Mouse (Mus musculus): ENCODE measurements around the gene Ucp2.
A peak's percentile ranks its signal among the peaks of the same experiment; 100 is the strongest.
"Not testable (repeated sequence)": the region's sequence is repeated elsewhere in the genome, so short reads cannot be mapped to it uniquely, and the experiment has no call there.

Ucp2 gene

DNA sequence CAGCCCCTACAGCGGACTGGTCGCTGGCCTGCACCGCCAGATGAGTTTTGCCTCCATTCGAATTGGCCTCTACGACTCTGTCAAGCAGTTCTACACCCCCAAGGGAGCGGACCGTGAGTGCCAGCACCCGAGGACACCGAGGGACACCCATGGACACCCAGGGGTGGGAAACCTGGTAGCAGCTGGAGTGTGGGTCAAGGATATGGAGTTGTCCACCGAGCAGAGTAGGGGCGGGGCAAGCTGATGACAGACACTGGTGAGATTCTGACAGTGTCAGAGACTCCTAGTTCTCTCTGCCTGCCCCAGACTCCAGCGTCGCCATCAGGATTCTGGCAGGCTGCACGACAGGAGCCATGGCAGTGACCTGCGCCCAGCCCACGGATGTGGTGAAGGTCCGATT, 13.0 kb upstream of the Ucp2 start:
- DNase-seq, result no peak

DNA sequence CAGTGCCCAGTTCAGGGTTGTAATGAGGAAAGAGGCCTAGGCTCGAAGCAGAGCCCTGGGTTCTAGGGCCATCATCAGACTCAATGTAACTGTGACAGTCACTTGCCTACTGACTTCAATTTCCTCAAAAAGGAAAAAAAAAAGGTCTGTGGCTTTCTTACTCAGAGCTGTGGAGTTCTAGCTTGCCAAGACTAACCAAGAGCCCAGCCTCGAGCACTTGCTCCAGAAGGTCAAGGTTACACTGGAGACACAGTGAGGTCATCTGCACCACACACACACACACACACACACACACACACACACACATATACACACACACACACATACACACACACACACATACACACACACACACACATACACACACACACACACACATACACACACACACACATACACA, 11.1 kb upstream of the Ucp2 start:
- DNase-seq, result not testable (repeated sequence)

DNA sequence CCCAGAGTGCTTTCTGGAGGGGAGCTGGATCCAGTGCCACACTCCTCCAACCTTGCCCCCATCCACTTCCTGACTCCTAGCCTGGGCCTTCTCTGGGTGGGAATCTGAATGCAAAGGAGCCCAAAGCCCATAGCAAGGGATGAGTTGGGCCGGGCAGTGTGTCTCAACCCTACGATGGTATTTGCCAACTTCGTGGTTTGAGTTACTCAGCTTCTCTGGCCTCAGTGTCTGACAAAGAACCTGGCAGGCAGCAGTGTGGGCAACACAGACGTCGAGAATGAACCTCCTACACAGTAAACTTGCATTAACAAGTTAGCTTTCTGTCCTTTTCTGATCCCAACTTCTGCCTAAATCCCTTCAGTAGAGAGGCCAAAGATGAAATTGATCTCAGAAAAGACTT, 8.6 kb upstream of the Ucp2 start:
- no peak for DNase-seq

DNA sequence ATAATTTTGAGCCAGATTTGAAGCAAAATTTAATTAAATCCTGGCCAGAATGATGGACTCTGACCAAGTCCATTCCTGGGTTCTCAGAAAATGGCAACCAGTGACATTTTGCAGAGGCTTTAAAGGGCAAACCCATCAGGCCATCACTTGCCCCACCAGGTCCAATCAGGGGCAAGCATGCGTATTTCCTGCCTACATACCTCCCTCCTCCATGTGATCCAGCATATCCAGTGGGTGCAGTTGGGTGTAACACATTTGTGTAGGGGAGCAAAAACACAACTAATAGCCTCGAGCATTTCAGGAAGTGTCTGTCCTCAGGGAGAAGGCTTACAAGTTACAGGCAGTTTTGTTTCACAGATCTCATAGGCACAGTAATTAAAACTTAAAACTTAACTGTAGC, 5.8 kb upstream of the Ucp2 start:
- DNase-seq, result no peak

DNA sequence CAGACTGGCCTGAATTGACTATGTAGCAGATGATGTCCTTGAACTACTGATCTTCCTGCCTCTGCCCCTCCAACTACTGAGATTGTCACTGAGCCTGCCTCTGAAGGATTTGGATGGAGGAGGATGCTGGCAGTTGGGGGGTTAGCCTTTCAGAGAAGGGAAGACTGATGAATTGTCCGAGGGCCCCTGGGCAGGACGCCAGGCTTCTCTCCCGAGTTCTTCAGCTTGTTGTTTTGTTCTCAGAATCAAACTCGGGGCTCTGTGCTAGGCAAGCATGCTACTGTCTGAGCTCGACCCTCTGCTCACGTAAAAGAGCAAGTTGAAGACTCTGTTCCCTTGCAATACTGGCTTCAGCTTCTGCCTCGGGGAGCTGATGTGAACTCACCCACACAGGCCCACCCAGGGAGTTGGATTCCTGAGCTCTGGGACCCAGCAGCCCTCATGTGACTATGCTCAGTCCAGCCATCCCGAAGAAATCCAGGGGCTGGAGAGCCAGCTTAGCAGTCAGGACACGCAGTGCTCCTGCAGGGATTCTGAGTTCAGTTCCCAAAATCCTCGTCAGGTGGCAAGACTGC, 4.6 kb upstream of the Ucp2 start:
- no peak for DNase-seq

DNA sequence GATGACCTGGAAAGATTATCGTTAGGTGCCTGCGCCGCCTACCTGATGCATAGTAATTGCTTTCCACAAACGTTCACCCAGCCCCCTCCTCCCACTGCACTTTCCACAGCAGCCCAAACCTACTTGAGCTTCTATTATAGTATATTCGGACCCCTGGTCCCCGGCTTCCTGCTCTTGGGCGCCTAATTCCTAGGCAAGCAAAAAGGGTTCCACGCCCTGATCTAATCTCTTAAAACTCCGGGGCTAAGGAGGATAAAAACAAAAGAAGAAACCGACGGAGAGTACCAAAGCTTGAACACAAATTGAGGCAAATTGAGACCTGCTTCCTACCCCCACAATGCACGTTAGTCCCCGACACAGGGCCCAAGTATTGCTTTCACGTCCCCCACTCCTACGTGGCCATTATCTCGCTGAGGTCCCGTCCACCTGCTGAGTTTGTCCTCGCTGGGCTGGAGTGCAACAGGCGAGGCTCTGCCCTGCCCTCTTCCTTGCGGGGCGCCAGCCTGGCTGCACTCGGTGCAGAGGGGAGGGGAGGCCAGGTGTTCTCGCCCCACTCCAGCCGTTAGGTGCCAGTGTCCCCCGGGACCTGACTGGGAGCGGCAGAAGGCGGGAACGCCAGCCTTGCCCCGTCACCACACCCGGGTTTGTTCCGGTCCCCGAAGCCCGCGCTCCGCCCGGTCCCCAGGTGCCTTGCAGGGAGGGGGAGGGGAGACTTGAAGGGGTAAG, 583 bp upstream of the Ucp2 start:
- DNase-seq, result peak; percentile 22 to 41

DNA sequence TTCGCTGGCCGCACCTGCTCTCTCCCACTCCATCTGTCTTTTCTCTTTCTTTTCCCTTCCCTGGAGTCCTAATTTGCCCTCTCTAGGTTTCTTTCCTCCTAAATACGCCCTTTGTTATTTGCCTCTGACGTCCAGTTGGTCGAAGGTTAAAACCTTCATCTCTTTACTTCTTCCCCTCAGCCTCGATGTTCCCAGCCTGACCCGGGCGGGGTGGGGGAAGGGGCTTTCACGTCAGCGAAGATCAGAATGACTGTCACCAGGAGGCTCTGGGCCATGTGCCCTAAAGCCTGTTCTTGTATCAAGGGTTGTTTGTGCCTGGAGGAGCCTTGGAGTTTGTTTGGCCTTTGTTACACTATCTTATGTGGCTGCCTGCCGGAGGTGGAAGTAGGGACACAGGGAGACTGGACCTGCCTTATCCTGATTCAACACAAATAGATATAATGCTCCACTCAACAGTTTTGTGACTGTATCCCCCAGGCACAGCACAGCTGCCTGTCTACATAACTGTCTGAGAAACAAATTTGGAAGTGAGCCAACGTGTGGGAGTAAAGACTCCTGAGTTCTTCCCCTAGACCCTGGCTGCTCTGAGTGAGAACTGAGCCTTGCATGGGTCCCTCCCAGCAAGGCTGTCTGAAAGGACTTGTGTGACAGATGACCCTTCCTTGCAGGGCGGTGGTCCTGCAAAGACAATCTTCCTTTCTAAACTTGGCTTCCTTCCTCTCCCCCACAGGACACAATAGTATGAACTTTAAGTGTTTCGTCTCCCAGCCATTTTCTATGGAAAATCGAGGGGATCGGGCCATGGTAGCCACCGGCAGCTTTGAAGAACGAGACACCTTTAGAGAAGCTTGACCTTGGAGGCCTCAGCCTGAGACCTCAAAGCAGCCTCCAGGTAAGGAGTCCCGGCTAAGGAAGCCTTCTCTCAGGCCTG, 612 bp downstream of the Ucp2 start:
- DNase-seq, result peak; percentile 30 to 46

DNA sequence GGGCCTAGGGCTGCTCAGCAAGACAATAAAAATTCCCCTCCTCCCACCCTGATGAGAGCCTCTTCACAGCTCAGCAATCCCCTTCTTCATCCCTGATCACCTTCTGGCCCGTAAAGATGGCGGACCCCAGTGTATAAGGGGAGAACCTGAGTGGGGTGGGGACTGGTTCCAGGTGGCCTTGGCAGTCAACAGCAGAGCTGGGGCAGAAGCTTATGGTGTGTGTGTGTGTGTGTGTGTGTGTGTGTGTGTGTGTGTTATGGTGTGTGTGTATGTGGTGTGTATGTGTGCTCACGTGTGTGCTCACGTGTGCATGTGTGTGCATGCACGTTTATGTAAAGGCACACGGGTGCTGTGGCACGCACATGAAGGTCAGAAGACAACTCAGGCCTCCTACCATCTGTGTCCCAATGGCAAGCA, 1.3 kb downstream of the Ucp2 start:
- DNase-seq, result peak; percentile 26 to 37

DNA sequence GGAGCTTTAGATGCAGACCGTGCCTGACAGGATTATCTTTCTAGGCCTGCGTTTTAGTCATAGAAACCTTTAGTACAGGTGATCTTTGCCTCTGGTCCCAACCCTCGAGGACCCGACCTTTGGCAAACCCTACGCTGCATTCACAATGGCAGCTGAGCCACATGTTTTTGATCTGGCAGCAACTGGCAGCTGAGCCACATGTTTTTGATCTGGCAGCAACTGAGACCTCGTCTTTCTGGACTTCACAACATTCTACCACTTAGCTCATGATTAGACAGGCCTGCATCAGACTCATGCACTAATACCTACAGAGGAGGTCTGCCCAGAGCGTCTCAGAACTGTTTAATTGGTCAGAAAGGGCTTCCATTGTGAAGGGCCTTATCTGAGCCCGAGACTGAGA, 1.9 kb downstream of the Ucp2 start:
- no peak for DNase-seq

DNA sequence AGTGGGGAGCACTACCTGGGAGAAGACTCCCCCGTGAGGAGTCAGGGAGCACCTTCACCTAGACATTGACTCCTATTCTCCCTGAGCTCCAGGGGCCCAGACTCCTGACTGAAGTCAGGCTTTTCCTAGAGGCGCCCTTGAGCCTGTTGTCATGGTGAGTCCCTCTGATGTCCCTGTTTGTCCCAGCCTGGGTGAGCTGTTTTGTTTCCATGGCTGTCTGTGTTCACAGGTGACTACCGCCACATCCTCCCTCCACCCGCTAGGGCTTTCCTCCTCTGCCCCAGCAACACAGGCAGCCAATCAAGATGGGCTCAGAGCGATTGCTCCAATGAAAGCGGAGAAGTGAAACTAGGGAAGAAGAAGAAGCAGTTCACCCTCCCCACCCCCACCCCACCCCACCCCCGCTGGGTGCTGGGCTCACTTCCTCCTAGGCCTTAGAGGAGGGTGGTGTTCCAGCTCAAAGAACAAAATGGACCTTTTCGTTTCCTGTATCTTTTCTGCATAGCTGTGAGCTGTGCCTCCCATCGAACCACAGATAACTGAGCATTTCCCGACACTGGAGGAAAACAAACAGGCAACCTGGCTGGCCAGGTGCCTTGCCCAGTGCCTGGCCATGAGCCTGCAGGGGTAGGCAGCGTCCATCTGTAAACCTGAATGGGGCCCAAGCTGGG, 2.6 kb downstream of the Ucp2 start:
- peak; percentile 71 to 84 for DNase-seq

DNA sequence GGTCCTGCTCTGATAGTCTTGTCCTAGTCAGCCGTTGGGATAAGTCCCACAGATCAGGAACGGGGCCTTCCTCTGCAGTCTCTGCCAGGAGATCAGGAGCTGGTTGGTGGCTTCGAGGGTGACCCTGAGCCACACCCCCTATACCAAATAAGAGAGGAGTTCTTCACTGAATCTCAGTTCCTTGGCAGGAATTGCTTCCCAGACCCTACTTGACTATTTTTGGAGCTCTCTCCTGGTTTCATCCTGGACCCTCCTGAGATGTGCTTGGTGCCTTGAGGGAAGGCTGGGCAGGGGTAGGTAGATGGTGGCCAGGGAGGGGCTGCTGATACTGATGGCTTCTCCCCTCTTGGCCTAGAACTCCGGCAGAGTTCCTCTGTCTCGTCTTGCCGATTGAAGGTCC, 3.2 kb downstream of the Ucp2 start:
- no peak for DNase-seq

DNA sequence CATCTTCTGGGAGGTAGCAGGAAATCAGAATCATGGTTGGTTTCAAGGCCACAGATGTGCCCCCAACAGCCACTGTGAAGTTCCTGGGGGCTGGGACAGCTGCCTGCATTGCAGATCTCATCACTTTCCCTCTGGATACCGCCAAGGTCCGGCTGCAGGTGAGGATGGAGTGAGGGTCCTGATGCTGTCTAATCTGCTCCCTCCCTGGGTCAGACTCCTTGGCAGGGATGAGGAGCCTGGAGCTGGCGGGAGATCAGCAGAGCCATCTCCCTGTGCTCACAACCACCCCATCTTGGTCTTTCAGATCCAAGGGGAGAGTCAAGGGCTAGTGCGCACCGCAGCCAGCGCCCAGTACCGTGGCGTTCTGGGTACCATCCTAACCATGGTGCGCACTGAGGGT, 3.7 kb downstream of the Ucp2 start:
- peak; percentile 9 to 10 for DNase-seq

DNA sequence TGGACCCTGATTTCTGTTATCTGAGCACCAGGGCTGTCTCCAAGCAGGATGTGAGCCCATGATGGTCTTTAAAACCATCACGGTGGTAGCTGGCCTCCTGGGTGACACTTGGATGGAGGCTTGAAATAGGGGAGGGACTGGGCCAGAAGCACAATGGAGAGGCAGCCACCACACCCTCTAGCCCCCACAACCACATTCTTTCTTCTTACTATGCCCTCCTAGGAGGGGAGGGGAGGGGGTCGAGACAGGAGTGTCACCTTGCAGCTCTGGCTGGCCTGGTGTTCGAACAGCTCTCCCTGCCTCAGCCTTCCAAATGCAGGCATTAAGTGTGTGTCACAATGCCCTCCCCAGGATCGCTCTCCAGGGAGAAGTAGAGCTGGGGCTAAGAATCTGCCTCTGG, 4.3 kb downstream of the Ucp2 start:
- no peak for DNase-seq

DNA sequence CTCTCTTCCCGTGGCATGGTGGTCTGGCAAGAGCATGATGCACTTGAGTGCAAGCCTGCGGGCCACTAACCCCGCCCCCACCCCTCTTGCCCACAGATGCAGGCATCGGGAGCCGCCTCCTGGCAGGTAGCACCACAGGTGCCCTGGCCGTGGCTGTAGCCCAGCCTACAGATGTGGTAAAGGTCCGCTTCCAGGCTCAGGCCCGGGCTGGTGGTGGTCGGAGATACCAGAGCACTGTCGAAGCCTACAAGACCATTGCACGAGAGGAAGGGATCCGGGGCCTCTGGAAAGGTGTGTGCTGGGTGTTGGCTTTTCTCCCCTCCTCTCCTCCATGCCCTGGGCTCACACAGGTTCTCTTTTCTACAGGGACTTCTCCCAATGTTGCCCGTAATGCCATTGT, 4.8 kb downstream of the Ucp2 start:
- peak in 1 of 2 experiments; percentile 12 for DNase-seq

DNA sequence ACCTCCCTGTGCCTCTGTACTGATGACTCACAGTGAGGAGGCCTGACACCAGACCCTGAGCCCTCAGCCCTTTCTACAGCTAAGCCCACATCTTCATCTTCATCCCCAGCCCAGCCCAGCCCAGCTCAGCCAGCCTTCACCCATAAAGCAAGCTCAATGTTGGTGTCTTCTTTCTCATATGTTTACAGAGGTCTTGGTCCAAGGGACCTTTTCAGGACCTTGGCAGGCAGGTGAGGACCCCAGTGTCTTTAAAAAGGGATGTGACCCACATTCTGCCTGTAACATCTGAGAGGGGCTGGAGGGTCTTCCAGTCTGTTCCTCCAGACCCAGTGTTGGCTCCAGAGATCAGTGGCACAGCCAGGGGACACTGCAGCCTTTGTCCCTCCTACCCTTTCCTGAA, 6.3 kb downstream of the Ucp2 start:
- DNase-seq, result no peak

DNA sequence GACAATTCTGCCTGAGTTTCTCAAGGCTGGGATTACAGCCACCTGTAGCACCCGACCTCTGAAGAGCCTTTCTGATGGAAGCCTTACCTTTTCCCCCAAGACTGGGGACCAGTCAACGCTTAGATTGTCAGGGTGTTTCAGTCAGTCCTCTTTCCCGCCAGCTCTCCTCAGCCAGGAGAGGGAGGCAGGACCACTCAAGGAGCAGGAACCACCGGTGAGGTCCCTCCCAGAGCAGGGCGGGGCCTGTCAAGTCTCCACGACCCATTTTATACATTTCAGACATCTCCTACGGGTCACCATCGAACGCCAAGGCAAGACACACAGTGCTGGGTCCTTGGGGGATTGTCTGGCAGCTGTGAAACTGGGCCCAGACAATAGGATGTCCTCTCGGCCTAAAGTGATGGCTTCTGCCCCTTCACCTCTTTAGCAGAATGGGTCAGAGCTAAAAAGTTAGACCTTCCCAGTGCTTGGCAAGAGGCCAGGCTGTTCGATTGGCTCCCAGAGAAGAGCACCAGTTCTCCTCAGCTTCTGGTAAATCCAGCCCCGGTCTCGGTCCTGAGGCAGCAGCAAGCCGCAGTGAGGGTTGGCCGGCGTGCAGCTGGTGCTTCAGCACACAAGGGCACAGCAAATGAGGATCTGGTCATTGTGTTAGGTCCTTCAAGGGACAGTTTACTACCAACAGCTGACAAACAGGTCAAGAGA, 7.3 kb downstream of the Ucp2 start:
- DNase-seq, result peak; percentile 34 to 40

DNA sequence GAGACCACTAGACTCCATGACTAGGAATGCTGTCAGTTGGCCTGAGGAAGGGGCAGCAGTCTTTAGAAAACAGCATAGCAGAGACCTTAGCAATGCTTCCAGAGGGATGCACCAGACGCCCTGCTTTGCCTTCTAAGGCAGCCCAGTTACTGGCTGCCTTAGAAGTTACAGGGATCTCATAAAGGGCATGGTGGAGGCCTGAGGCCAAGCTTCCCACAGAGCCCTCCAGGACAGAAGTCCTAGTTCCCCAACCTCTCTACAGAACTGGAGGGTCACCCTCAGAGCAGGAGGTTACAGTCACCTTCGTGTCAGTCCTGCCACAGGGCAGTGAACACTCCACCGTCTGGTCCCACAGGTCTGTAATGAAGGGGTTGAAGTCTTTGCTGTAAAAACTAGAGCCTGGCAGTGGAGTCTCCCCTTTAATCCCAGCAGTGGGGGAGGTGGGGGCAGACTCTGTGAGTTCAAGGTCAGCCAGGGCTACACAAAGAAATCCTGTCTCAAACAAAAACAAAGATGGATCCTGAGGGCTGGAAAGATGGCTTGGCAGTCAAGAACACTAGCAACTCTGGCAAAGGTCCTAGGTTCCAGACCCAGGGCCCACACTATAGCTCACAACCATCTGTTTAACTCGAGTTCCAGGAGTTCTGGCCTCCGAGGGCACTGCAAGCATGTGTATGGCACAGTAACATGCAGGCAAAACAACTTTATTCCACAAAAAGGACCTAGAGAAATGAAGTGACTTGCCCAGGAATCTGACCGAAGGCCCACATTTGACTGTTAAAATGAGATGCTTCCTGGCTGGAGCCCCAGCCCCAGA, 8.1 kb downstream of the Ucp2 start:
- peak; percentile 19 to 42 for DNase-seq

DNA sequence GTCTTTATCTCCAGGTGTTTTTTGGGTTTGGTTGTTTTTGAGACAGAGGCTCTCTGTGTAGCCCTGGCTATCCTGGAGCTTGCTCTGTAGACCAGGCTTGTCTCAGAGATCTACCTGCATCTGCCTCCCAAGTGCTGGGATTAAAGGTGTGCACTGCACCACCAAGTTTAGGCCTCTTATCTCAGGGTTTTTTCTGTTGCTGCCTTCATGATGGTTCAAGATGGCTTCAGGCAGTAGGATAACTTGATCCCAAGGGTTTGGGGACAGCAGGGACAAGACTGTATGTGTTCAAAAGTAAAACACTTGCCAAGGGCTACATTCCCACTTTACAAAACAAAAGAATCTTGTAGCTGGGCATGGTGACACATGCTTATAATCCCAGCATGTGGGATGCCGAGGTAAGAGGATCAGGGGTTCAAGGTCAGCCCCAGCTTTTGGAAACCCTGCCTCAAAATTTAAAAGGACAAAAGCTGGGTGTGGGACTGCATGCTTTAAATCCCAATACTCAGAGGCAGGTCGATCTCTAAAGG, 8.8 kb downstream of the Ucp2 start:
- DNase-seq, result no peak

DNA sequence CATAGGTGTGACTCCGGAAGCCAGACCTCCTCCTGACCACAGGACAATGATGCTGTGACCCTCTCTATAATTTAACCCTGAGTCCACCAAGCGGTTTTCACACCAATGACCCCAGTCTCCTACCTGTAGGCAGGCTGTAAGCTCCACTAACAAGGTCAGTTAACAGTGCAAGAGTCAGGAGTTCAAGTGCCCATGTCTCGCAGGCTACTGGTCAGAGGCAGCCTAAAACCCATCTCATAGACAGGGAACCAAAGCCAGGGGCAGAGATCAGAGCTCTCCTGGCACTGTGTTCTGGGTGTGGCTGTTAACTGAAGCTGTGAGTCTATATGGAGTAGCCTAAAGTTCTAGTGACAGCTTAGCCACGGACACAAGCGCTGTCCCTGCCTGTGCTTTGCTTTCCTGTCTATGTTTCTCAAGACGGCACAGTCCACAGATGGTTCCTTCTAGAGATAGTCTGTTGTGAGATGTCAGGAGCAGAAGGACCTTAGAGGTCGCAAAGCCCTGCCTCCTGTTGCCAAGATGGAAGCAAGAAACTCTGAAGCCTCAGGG, 9.3 kb downstream of the Ucp2 start:
- peak in 1 of 2 experiments; percentile 26 for DNase-seq

DNA sequence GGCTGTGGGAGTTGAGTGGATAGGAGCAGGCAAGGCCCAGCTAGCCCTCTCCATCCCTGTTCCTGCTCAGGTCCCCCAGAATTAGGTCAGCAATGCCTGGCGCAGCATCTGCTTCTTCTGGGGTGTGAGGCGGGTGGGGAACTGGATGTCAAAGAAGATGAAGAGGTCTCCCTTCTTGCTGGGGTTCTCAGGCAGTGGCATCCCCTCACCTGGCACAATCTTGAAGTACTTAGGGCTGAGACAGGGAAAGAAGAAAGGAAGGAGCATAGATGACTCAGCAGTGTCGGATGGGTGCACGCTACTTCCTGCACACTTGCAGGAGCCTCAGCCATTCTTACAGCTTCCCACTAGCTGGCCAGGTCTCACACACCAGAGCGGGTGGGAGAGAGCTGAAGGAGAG, 9.9 kb downstream of the Ucp2 start:
- DNase-seq, result peak in 1 of 2 experiments; percentile 24
